Mouse (Mus musculus) kidney, adult 2 months (tissue): Measurements from ENCODE around the gene Tmbim1. TPM values are rescaled to one million over a fixed set of nuclear protein-coding genes. Genes with fewer than 3 reads are reported as not detected.

Experiments
- DNase-seq: peaks from one replicate; pipeline ENCODE4 v3.0.0; 2021
- H3K27ac ChIP-seq: fragments of 200-500 bp; 2 replicates; pipeline ENCODE4 v1.5.1; 2012; ENCODE audit warnings: low read depth, low read length, control low read depth, inconsistent platforms; ENCODE audit not compliant: insufficient read depth
- H3K27me3 ChIP-seq: fragments of 200-500 bp; replicated peaks from 2 replicates; pipeline ENCODE4 v1.6.1; 2012; ENCODE audit warnings: mild to moderate bottlenecking, moderate library complexity, low read length, inconsistent platforms; ENCODE audit not compliant: control insufficient read depth, insufficient read depth
- H3K36me3 ChIP-seq: fragments of 200-500 bp; 2 replicates; pipeline ENCODE4 v1.6.1; 2012; ENCODE audit warnings: mild to moderate bottlenecking, moderate library complexity, low read length, inconsistent platforms; ENCODE audit not compliant: control insufficient read depth, insufficient read depth
- H3K4me1 ChIP-seq: fragments of 200-500 bp; 2 replicates; pipeline ENCODE4 v1.6.1; 2011; ENCODE audit warnings: low read length; ENCODE audit not compliant: control insufficient read depth, insufficient read depth
- H3K4me3 ChIP-seq: fragments of 200-500 bp; 2 replicates; pipeline ENCODE4 v1.5.1; 2011; ENCODE audit warnings: mild to moderate bottlenecking, low read depth, low read length, control low read depth; ENCODE audit not compliant: insufficient read depth
- CTCF ChIP-seq: fragments of 200-500 bp; conservative IDR thresholded peaks from 2 replicates; pipeline ENCODE4 v1.5.1; 2011; ENCODE audit warnings: low read depth, mild to moderate bottlenecking, control low read depth, low read length, moderate library complexity, mixed read lengths; ENCODE audit not compliant: insufficient read depth, insufficient read length
- POLR2A ChIP-seq: fragments of 200-500 bp; IDR thresholded peaks from one replicate; pipeline ENCODE4 v1.6.1; 2011; ENCODE audit warnings: low read depth, low read length, control low read depth
- WGBS: fragments of 180-500 bp; shearing (Covaris S2); methylation state at CpG from one replicate; pipeline ENCODE4 v1.1.7; 2018; 5-methylcytosine and 5-hydroxymethylcytosine counted together
- polyA plus RNA-seq: library from polyadenylated mRNA; depleted of rRNA; stranded (reverse); fragments of >200 nt; gene quantifications from 2 replicates; pipeline ENCODE4 v1.2.3, GENCODE M21; 2012

Gene Tmbim1
- polyA plus RNA-seq, 1 experiment, result 74.1 TPM

- H3K4me1 ChIP-seq, result no peaks in the 10 kb centered on the region; the same call in 1 of the 2 replicates
- DNase-seq, result peak; percentile 84
- no peaks in the 10 kb centered on the region for H3K27me3 ChIP-seq
- H3K4me3 ChIP-seq, result no peak overlapping the region
- no peak for TF ChIP-seq CTCF
- no peak for TF ChIP-seq POLR2A
- H3K27ac ChIP-seq, result no peak overlapping the region
- WGBS, result 27% methylated on average over 8 of the region's 8 CpGs
- peaks cover 3% of the 10 kb centered on the region; the same call in 1 of the 2 replicates for H3K36me3 ChIP-seq
These were observed 27.4 kb downstream of the Tmbim1 start for GRCm38 (mm10) chr1:74277883-74278537.

GRCm38 (mm10) chr1:74277041-74277440, 28.4 kb downstream of the Tmbim1 start:
- no peak overlapping the region for H3K4me3 ChIP-seq
- H3K27ac ChIP-seq, result no peak overlapping the region
- H3K36me3 ChIP-seq, result peaks cover 3% of the 10 kb centered on the region; the same call in 1 of the 2 replicates
- H3K27me3 ChIP-seq, result no peaks in the 10 kb centered on the region
- H3K4me1 ChIP-seq, result no peaks in the 10 kb centered on the region; the same call in 1 of the 2 replicates
- no peak for TF ChIP-seq POLR2A
- TF ChIP-seq CTCF, result no peak
- WGBS, result 69% methylated on average over 6 of the region's 6 CpGs
- no peak for DNase-seq

- H3K4me1 ChIP-seq, result no peaks in the 10 kb centered on the region; the same call in 1 of the 2 replicates
- DNase-seq, result no peak
- H3K36me3 ChIP-seq, result no peaks in the 10 kb centered on the region
- TF ChIP-seq POLR2A (no peak), CTCF (no peak)
- 35% methylated on average over 9 of the region's 9 CpGs for WGBS
- no peak overlapping the region for H3K4me3 ChIP-seq
- H3K27ac ChIP-seq, result no peak overlapping the region
- H3K27me3 ChIP-seq, result no peaks in the 10 kb centered on the region
These were observed 30.4 kb downstream of the Tmbim1 start for GRCm38 (mm10) chr1:74275015-74275414.

- no peak for TF ChIP-seq CTCF
- TF ChIP-seq POLR2A, result no peak
- H3K4me3 ChIP-seq, result no peak overlapping the region
- no peaks in the 10 kb centered on the region for H3K27me3 ChIP-seq
- DNase-seq, result no peak
- H3K27ac ChIP-seq, result no peak overlapping the region
- no peaks in the 10 kb centered on the region for H3K4me1 ChIP-seq
- 75% methylated on average over 4 of the region's 4 CpGs for WGBS
- H3K36me3 ChIP-seq, result no peaks in the 10 kb centered on the region; the same call in 1 of the 2 replicates
These were observed 33.8 kb downstream of the Tmbim1 start for GRCm38 (mm10) chr1:74271659-74272058.

GRCm38 (mm10) chr1:74268750-74269149, 36.7 kb downstream of the Tmbim1 start:
- H3K36me3 ChIP-seq, result no peaks in the 10 kb centered on the region; the same call in 1 of the 2 replicates
- no peaks in the 10 kb centered on the region for H3K27me3 ChIP-seq
- 85% methylated on average over 8 of the region's 8 CpGs for WGBS

GRCm38 (mm10) chr1:74262510-74262909, 42.9 kb downstream of the Tmbim1 start:
- no peak for TF ChIP-seq POLR2A
- TF ChIP-seq CTCF, result no peak
- Histone ChIP-seq H3K36me3 (peaks cover 6% of the 10 kb centered on the region; the same call in 1 of the 2 replicates), H3K4me3 (no peak overlapping the region), H3K27ac (no peak overlapping the region), H3K4me1 (no peaks in the 10 kb centered on the region), H3K27me3 (no peaks in the 10 kb centered on the region)
- WGBS, result 68% methylated on average over 6 of the region's 6 CpGs
- DNase-seq, result no peak

More at GRCm38 (mm10) chr1:74268750-74269149, 36.7 kb downstream of the Tmbim1 start:
- H3K27ac ChIP-seq, result no peak overlapping the region
- no peak overlapping the region for H3K4me3 ChIP-seq
- no peak for TF ChIP-seq CTCF
- no peak for TF ChIP-seq POLR2A
- DNase-seq, result no peak
- no peaks in the 10 kb centered on the region for H3K4me1 ChIP-seq

GRCm38 (mm10) chr1:74256782-74257181, 48.6 kb downstream of the Tmbim1 start:
- no peaks in the 10 kb centered on the region for H3K27me3 ChIP-seq
- WGBS, result 84% methylated on average over 4 of the region's 4 CpGs
- no peak overlapping the region for H3K4me3 ChIP-seq
- H3K36me3 ChIP-seq, result peaks cover 18% of the 10 kb centered on the region
- no peak for DNase-seq
- no peak for TF ChIP-seq POLR2A
- TF ChIP-seq CTCF, result no peak
- H3K27ac ChIP-seq, result no peak overlapping the region
- H3K4me1 ChIP-seq, result no peaks in the 10 kb centered on the region
